Mouse (Mus musculus) urinary bladder, postnatal 4 days (tissue): ENCODE data around the gene Trabd2b.

Experiments
- DNase-seq, 2 experiments: peaks; one replicate each; pipeline ENCODE4 v3.0.0; 2021 to 2022; ENCODE audit warnings: low spot score in 2 of 2

The Trabd2b gene

DNA sequence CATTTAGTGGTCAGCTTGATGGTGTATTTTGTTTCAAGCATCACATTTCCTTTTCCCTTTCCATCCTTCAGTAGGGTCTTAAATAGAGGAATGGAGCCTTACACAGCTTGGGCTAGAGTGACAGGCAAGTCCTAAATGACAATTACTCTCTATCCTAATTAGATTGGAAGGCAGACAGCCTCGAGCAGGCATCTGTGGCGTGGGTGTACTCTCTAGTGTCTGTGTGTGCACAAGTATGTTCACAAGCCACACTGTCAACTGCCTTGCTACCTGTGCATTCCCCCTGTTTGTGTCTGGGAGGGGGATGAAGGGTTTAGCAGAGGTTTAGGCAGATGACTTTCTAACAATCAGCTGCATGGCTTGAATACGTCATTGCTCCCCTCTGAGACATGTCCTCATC is 6.7 kb upstream of the Trabd2b start:
- DNase-seq, result no peak

DNA sequence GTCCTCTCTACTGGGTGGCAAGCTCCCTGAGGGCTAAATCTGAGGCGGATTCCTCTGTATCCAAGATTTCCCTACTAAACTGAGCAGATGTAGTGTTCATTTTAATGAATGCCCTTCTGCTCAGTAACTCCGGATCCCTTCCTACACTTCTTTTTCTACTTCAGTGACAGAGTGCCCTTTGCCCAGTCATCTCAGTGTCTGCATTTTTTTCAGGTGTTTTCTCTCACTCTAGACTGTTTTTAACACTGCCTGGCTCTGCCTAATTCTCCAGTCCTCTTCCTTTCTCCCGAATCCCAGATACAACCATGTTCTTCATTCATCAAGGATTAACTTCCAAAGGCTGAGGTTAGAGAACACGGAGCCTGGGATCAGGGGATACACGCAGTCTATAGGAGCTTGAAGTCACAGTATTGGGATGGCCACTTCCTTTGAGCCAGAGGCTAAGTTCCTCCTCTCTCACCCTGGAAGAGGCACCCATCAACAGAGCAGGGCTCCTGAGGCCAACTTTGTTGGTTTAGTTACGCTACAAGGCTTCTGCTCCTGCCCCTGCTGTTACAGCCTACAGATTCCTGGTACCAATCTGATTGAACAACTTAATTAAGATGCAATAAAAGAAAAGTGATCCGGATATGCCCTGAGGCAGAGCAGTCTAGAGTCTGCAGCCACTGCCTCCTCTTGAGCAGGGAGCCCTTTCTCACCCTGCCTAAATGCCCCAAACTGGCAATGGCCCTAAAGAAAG is 4.4 kb upstream of the Trabd2b start:
- no peak for DNase-seq

DNA sequence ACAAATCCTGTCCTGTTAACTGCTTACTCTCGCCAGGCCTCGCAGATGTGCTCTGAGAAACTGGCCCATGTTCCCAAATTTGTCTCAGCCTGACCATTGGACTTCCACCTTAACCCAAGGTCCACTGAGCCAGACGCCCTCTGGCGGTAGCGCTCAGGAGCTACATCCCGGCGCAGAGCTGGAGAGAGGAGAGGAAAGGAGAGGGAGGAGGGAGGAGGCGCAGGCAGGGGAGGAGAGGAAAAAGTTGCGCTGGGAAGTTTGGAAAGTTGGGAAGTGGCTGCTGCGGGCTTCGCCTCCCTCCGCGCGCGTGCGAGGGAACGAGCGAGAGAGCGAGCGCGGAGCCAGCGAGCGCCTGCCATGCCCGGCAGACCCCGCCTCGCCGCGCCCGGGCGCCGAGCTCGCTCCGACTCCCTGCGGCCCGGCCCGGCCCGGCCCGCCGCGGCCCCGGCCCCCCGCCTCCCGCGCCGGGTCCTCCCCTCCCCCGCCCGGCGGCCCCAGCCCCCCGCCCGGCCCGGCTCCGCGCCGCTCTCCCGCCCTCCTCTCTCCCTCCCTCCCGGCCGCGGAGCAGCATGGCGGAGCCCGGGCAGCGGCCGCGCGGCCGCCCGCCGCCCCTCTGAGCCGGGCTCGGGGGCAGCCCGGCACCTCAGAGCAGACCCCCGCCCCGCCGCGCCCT is 706 bp upstream of the Trabd2b start:
- DNase-seq, result peak; percentile 83 to 91

DNA sequence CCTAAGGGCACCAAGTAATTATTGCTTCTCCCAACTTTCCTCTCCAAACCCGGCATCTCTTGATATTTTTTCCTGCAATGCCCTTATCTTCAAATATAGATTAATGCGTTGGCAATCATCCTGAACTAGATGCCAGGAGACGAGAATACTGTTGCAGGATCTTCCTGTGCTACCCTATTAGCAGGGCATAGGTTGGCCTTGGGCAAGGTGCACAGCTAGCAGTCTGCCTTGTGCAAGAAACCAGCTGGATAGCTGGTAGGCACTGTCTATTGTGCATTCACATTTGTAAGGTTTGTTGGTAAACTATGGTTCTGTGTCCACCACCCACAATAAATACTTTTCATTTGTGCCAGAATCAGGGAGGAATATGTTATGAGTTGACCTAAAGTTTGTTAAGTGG is 992 bp downstream of the Trabd2b start:
- no peak for DNase-seq

DNA sequence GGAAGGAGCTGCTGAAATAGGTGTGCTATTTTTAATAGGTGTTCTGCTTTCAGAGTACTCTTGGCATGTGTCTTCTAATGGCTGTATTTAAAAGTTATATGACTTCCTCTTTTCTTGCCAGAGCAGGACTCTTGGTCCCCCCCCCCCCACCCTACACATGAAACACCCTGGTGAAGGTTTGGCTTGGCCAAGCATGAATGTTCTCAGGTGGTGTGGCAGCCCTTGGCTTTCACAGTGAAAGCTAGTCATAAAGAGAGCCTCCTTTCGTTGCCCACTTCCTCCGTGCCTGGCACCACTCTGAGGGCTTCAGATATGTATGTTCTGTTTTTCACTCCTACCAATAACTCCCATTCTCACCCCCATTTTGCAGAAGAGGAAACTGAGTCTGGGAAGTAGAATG is 1.8 kb downstream of the Trabd2b start:
- no peak for DNase-seq

DNA sequence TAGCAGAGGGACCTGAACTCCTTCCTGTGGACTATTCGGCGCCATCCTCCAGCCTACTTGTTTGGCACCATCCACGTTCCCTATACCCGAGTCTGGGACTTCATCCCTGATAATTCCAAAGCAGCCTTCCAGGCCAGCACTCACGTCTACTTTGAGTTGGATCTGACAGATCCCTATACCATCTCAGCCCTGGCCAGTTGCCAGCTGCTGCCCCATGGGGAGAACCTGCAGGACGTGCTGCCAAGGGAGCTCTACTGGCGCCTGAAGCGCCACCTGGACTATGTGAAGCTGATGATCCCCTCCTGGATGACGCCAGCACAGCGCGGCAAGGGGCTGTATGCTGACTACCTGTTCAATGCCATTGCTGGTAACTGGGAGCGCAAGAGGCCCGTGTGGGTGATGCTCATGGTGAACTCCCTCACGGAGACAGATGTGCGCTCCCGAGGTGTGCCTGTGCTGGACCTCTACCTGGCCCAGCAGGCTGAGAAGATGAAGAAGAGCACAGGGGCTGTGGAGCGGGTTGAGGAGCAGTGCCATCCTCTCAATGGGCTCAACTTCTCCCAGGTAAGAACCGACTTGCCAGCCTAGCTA is 2.5 kb downstream of the Trabd2b start:
- DNase-seq, result no peak

DNA sequence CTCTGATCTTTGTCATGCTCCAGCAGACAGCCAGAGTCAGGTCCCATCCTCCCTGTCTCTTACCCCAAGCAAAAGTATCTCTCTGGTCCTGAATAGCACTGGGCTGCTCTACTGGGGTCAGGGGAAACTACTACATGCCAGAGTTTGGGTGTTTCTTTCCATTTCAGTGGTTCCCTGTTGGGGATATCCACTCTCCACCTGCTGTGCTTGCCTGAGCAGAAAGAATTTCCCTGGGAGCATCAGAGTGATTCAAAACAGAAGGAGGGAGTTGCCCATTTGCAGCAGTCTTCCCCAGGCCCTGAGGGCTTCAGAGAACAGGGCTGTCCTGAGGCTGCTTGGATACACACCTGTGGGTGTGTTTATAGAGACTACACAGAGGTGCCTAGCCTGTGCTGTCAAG is 3.0 kb downstream of the Trabd2b start:
- DNase-seq, result no peak

DNA sequence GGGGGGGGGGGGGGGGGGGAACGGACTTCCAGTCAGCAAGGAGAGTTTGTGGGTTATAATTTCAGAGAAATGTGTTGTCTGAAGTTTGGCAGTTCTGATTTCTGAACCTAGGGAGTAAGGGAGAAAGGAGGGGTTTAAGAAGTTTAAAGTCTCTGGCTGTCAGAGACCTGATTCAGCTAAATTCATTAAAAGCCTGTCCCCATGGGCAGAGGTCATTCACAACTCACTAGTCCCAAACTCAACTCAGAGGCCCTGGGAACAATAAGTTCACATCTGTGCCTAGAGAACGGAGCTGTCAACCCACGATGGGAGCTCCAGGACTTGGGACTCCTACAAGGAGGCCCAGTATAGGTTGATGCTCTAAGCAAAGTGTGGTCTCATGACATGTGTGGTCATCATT is 3.5 kb downstream of the Trabd2b start:
- no peak for DNase-seq

DNA sequence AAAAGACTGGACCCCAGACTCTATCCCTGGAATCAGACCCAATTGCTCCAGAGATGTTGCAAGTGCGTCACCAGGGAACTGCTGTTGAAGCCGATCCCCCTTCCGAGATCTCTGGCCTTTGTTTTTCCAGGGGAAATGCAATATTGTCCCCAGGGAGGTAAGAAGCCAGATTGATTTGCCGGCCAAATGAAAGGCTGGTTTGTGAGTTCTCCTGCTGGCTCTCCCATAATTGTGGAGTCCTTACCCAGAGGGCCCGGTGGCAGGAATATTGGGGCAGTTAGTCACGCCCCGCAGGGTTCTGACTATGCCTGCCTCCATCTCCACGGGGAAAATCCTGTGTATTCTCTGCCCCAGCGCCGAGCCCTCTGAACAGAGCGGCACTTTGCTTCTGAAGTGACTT is 3.9 kb downstream of the Trabd2b start:
- DNase-seq, result no peak

DNA sequence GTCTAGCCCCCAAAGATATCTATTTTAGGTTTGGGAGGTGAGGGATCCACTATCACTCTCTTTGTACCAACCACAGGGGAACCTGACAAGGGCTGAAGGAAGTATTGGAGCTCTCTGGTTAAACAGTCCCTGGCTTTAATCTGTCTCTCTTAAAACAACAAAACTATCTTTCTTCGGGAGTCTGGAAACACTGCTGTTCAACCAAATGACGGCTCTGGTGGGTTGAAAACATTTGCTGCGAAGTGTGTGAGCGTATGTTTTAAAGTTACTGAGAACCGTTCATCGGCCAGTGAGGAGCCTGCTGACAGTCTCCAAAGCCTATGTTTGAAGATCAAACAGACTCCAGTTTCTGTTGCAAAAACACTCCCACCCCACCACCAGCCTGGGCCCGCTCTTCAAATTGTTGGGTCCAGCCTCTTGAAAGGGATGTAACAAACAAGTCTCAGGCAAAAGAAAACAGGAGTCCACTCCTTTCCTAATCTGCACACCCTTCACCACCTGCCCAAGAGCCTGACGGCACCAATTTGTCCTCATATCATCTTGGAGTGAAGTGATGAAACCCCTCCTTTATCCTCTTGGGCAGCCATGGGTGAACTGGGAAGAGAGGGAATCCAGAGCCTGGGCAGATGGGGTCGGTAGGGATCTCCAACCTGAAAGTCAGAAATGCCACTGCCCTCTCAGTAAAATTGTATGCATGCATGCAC is 4.6 kb downstream of the Trabd2b start:
- DNase-seq, result no peak

DNA sequence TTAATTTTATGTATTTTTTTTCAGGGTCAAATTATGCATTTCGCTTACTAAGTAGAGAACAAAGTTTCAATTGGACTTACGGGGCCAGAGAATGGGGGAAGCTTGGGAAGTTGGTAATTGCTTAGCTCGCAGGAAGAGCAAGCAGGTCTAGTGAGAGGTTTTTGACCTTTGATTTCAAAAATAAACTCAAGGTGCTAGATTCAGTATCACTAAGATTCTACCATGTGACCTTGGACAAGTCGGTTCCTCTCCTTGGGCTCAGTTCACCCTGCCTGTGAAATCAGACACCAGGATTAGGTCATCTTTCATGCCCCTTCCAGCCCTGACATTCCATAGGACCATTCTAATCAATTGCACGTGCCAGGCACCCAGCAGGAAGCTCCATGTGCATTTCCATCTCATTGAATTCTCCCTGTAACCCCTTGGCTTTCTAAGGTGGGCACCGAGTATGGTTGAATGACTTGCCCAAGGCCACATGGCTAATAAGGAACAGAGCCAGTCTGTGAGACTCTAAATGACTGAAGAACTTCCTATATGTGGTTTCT is 5.4 kb downstream of the Trabd2b start:
- no peak for DNase-seq

DNA sequence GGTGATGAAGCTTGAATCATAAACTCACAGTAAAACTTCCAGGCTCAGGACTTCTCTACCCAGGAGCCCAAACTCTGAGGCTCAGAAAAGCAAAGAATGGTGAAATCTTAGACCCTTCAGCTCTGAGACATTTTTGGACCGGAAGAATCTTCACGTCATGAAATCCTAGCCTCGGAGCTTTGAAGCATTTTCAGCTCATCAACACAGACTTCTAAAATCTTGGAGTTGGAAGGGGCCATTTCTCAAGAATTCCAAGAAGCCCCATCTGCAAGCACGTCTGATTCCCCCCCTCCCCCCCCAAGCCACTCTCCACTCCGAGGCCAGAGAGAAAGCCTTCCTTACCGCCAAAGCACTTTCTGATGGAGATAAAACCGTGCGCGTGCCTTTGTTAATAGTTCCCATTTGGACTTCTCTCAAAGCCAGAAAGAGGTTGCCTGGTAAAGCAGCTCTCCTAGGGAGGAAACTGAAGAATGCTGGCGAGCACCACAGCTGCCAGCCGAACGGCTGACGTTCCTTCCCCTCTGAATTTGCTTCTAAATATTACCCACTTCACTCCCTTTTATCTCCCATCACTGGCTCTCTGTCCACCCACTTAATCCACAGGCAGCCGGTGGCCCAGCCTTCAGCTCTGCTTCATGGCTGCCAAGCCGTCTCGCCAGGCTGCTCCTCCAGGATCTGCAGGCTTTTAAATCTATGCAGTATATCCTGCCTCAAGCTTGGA is 9.6 kb downstream of the Trabd2b start:
- no peak for DNase-seq

DNA sequence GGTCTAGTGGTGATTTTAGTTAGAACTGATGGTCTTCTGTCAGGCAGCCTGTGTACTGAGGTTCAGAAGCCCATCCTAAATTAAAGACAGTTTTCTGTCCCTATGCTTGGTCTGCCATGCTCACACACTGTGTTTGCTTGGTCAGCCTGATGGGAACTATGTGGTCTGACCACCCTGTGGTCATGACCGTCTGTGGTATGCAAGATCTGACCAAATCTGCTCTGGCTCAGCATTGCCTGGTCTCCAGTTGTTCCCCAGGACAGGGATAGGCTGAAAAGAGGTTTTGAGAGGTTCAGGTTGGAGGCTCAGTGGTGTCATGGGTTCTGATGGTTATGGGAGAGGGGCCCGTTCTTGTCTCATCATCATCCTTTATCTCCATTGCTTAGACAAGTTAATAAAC is 13.6 kb downstream of the Trabd2b start:
- no peak for DNase-seq

DNA sequence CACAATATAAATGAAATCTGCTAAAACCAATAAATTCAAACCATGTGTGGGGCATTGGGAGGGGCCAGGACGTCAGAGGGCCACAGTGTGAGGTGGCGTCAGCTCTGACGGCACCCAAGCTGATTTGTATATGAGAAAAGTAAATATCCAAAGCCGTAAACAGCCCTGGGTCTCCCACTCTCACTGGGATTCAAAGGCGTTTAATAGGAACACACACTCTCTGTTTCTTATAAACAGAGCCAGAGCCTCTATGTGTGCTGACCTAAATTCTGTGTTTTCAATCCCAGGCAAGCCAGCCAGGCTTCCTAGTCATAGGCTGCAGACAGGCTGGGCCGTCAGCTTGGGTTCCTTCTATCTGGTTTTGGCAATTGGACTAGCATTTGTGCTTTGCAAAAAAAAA is 16.6 kb downstream of the Trabd2b start:
- no peak for DNase-seq

DNA sequence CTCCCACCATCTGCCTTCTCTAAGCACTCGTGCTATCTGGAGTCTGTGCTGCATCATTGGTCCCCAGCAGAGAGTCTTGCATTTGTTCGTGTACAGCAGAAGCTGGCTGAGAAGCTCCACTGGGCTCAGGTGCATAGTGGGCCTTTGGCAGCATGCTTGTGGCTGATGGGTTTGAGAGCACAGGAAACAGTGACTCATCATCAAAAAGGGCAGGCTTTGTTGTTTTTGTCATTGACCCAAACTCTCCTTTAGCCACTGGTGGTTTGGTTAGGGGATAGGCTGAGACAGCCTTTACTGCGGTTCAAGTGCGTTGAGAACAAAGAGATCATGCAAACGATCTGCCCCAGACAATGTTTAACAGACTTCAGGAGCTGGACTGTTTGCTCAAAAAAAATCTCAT is 19.3 kb downstream of the Trabd2b start:
- no peak for DNase-seq

DNA sequence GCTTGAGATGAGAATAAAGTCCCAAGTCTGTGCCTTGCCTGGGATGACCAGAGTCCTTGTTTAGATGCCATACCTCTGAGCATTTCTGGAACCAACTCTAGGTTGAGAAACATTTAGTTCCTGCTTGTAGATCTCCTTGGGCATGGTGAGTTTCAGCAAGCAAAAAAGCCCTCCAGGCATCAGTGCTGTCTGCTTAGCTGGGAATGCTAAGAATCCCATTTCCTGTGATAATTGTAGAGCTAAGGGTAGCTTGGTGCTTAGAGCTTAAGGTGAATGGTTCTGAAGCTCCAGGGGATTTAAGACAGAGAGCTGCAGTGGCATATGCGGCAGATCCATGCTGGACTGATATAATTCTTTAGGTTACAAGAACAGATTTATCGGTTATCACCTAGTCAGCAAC is 26.2 kb downstream of the Trabd2b start:
- DNase-seq, result no peak

DNA sequence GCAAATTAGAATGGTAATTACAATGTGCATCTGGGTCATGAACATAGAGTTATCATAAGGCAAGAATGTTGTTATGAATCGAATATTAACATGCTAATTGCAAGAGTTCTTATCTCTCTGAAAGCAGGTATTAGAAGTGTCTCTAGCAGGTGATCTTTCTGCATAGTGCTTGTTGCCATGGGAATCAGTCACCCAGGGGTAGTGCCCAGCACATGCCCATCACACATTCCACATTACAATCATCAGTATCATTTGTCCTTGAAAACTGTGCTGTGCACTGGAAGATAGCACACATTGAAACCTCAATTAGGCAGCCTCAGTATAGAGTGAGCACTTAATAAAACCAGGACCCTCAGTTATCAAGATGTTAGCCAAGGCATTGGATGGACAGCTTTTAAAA is 26.9 kb downstream of the Trabd2b start:
- no peak for DNase-seq

DNA sequence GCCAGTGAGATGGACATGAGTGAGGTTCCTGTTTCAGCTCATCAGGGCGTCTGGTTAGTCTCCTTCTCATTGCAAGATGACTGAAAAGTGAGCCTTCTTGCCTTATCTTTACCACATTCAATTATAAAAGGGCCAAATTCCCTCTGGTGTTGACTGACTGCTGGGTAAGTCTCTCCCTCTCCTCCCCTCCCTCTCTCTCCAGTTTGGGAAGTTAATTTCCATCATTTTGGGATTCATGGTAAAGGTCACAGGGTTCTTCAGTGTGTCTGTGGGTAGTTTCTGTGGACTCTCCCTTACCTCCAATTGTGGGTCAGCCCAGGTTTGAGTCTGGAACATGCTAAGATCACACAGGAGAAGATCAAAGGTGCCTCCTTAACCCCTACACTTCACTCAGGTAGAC is 28.2 kb downstream of the Trabd2b start:
- DNase-seq, result no peak

DNA sequence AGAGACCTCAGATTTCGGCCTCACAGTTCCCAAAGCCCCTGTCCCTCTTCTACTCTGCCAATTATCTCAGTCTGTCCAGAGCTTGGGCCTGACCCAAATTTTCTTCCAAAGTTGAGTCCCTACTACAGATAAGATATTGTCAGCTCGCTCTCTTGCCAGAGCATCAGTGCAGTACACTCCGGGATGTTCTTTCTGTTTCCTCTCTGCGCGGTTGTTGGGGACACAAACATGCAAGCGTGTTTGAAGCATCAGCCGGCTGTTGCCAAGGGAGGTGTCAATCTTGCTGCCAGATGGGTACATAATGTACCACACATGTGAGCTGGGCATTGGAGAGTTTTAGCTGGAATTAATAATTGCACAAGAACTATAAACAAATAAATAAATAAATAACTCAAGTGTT is 28.9 kb downstream of the Trabd2b start:
- DNase-seq, result no peak

DNA sequence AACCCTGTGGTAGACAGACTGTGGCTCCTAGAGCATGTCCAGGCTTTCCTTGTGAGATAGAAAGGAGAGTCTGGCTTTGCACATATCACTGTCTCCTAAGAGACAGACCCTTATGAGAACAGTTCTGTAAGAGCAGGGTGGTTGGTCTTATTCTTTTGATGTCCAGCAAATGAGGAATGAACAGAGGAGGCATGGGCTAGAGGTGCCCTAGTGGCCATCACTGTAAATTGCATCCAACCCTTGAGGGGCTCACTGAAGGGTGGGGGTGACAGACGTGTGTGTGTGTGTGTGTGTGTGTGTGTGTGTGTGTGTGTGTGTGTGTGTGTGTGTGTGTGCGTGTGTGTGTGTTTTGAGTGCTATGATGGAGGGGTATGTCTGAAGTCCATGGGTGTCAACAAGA is 32.2 kb downstream of the Trabd2b start:
- DNase-seq, result no peak

DNA sequence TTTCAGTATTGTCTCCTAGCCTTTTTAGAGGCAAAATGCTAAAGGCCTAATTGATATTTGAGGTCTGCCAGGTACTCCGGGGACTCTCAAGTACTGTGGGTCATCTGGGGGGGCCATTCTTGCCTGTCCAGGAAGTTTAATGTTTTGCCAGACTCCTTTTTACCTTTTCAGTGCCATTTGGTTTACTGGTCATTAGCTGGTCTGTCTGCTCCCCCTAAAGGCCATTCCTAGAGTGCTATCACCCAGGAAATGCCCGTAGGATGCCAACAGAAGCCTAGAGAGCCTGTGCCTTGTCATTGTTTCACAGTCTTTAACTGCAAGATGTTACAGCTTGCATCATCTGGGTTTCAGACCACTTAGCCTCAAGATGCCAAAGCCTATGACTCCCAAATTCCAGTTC is 35.7 kb downstream of the Trabd2b start:
- DNase-seq, result no peak

DNA sequence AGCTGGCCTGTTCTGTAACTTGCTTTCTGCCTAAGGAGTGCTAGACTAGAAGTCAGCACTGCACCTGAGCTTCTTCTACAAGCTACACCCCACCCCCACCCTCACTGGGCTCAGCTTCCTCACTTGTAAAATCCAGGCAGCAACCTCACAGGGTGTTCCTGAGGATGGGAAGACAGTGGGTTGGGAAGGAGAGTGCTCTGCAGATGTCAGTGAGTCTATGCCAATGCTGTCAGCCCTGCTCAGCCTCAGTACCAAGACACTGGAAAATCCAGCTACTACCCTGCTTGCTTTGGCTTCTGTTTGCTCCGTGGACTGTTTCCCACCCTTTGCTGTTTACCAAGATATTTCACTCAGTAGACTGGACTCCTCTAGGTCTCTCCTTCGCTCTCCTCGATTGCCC is 36.1 kb downstream of the Trabd2b start:
- no peak for DNase-seq
